Mouse (Mus musculus): ENCODE data around the gene Ankrd23.

Gene Ankrd23

GRCm38 (mm10) chr1:36545845-36546600 lies 9.3 kb upstream of the Ankrd23 start:
- no peak for DNase-seq (ENCODE audit: low read depth in 1 of 2, low spot score in 2 of 2)

GRCm38 (mm10) chr1:36545382-36545781 lies 8.7 kb upstream of the Ankrd23 start:
- no peak for DNase-seq (ENCODE audit: low read depth in 1 of 2, low spot score in 2 of 2)

GRCm38 (mm10) chr1:36542925-36543324 lies 6.2 kb upstream of the Ankrd23 start:
- DNase-seq (ENCODE audit: low read depth in 1 of 2, low spot score in 2 of 2), result no peak

GRCm38 (mm10) chr1:36541844-36542243 lies 5.2 kb upstream of the Ankrd23 start:
- no peak for DNase-seq (ENCODE audit: low read depth in 1 of 2, low spot score in 2 of 2)

- no peak for DNase-seq (ENCODE audit: low read depth in 1 of 2, low spot score in 2 of 2)
These were observed 4.1 kb upstream of the Ankrd23 start for GRCm38 (mm10) chr1:36540807-36541206.

- DNase-seq (ENCODE audit: low read depth in 1 of 2, low spot score in 2 of 2), result no peak
These were observed 3.4 kb upstream of the Ankrd23 start for GRCm38 (mm10) chr1:36540132-36540531.

- no peak for DNase-seq (ENCODE audit: low read depth in 1 of 2, low spot score in 2 of 2)
These were observed 2.5 kb upstream of the Ankrd23 start, which contains the start of gene Gm42417 for GRCm38 (mm10) chr1:36539186-36539585. Gene Gm42417, minus strand, starts transcription at chr1:36539429.

- no peak for DNase-seq (ENCODE audit: low read depth in 1 of 2, low spot score in 2 of 2)
These were observed 2.0 kb upstream of the Ankrd23 start for GRCm38 (mm10) chr1:36538727-36539126.

GRCm38 (mm10) chr1:36536397-36536728 lies 320 bp downstream of the Ankrd23 start:
- no peak for DNase-seq (ENCODE audit: low read depth in 1 of 2, low spot score in 2 of 2)

GRCm38 (mm10) chr1:36535477-36536396 lies 946 bp downstream of the Ankrd23 start:
- DNase-seq (ENCODE audit: low read depth in 1 of 2, low spot score in 2 of 2), result no peak

GRCm38 (mm10) chr1:36534595-36535058 lies 2.1 kb downstream of the Ankrd23 start:
- DNase-seq (ENCODE audit: low read depth in 1 of 2, low spot score in 2 of 2), result no peak

GRCm38 (mm10) chr1:36533546-36533945 lies 3.1 kb downstream of the Ankrd23 start:
- DNase-seq (ENCODE audit: low read depth in 1 of 2, low spot score in 2 of 2), result no peak

- DNase-seq (ENCODE audit: low read depth in 1 of 2, low spot score in 2 of 2), result no peak
These were observed 5.2 kb downstream of the Ankrd23 start for GRCm38 (mm10) chr1:36531461-36531860.

GRCm38 (mm10) chr1:36530962-36531361 lies 5.7 kb downstream of the Ankrd23 start:
- DNase-seq (ENCODE audit: low read depth in 1 of 2, low spot score in 2 of 2), result no peak

GRCm38 (mm10) chr1:36530485-36530884 lies 6.2 kb downstream of the Ankrd23 start:
- no peak for DNase-seq (ENCODE audit: low read depth in 1 of 2, low spot score in 2 of 2)

GRCm38 (mm10) chr1:36529875-36530274 lies 6.8 kb downstream of the Ankrd23 start:
- no peak for DNase-seq (ENCODE audit: low read depth in 1 of 2, low spot score in 2 of 2)

- no peak for DNase-seq (ENCODE audit: low read depth in 1 of 2, low spot score in 2 of 2)
These were observed 7.4 kb downstream of the Ankrd23 start for GRCm38 (mm10) chr1:36529274-36529673.

- DNase-seq (ENCODE audit: low read depth in 1 of 2, low spot score in 2 of 2), result no peak
These were observed 8.3 kb downstream of the Ankrd23 start for GRCm38 (mm10) chr1:36528351-36528750.

- no peak for DNase-seq (ENCODE audit: low read depth in 1 of 2, low spot score in 2 of 2)
These were observed 9.8 kb downstream of the Ankrd23 start for GRCm38 (mm10) chr1:36526903-36527302.

GRCm38 (mm10) chr1:36525774-36526173 lies 10.9 kb downstream of the Ankrd23 start:
- DNase-seq (ENCODE audit: low read depth in 1 of 2, low spot score in 2 of 2), result no peak

GRCm38 (mm10) chr1:36524058-36524457 lies 12.6 kb downstream of the Ankrd23 start:
- DNase-seq (ENCODE audit: low read depth in 1 of 2, low spot score in 2 of 2), result no peak

Measured in monocyte, adult 2 months (primary cell).